12 mouse cellular contexts compared by ENCODE assay signal in the genomic region with DNA sequence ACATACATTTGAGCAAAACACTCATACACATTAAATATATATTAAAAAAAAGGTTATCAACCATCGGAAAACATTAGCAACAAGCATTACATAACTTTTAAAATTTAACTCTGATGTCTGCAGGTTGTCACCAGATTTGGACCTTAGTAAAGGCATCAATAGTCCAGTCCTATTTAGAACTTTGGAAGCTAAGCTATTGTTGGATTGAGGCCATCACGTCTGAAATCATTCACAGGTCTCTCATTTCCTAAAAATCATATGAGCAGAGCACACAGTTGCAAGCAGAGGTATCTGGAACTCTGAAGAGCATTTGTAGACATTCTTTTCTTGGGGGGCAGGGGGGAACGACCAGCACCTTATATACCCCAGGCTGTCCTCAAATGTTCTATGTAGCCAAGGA.
"Had no signal": no experiment of that assay in that cellular context is flagged by ENCODE, and none has a peak within 500 bp of the region (broad histone marks: within the 10 kb centered on the region; RNA-seq: fewer than 3 reads in every experiment).

No protein-coding gene starts in this region.

- H3K4me1 ChIP-seq: limb, embryonic 15.5 days; midbrain, embryonic 15.5 days had no signal

- ATAC-seq: lung, postnatal 0 days; midbrain, embryonic 15.5 days had no signal

- H3K9ac ChIP-seq: hindbrain, embryonic 14.5 days; intestine, embryonic 15.5 days; limb, embryonic 15.5 days; midbrain, embryonic 15.5 days had no signal

- H3K9me3 ChIP-seq: intestine, embryonic 15.5 days; limb, embryonic 15.5 days; megakaryocyte, embryonic 14.5 days; midbrain, embryonic 15.5 days had no signal

- H3K27me3 ChIP-seq: intestine, embryonic 15.5 days; limb, embryonic 15.5 days; megakaryocyte, embryonic 14.5 days; midbrain, embryonic 15.5 days had no signal

- H3K4me3 ChIP-seq: intestine, embryonic 15.5 days; limb, embryonic 15.5 days; megakaryocyte, embryonic 14.5 days; midbrain, embryonic 15.5 days had no signal

- DNase-seq: layer of hippocampus, postnatal 36 days; lung, adult 2 months; right cerebral cortex, adult 18-20 months; right cerebral cortex, postnatal 25 days; thymus, postnatal 36 days had no signal

- H3K36me3 ChIP-seq: intestine, embryonic 15.5 days; limb, embryonic 15.5 days; midbrain, embryonic 15.5 days had no signal

- H3K4me2 ChIP-seq: hindbrain, embryonic 14.5 days; intestine, embryonic 15.5 days; limb, embryonic 15.5 days; midbrain, embryonic 11.5 days; midbrain, embryonic 15.5 days had no signal

- H3K27ac ChIP-seq: hindbrain, embryonic 14.5 days; intestine, embryonic 15.5 days; limb, embryonic 15.5 days; midbrain, embryonic 15.5 days had no signal
